Mouse (Mus musculus) embryonic fibroblast, embryonic 13.5 days (primary cell): ENCODE data around the gene Myo15b. TPM values are rescaled to one million over a fixed set of nuclear protein-coding genes. Genes with fewer than 3 reads are reported as not detected.
A peak's percentile ranks its signal among the peaks of the same experiment; 100 is the strongest.

Source experiments
- H3K27ac ChIP-seq: 2 replicates; pipeline ENCODE4 v1.5.1; 2012; ENCODE audit warnings: low read length, control low read depth, inconsistent platforms; ENCODE audit not compliant: insufficient read depth
- H3K4me1 ChIP-seq: 2 replicates; pipeline ENCODE4 v1.6.1; 2011; ENCODE audit warnings: low read length; ENCODE audit not compliant: control insufficient read depth, insufficient read depth
- H3K4me3 ChIP-seq: 2 replicates; pipeline ENCODE4 v1.5.1; 2011; ENCODE audit warnings: mild to moderate bottlenecking, control low read depth, low read length; ENCODE audit not compliant: insufficient read depth
- CTCF ChIP-seq: IDR thresholded peaks from 2 replicates; pipeline ENCODE4 v1.5.1; 2011; ENCODE audit warnings: mild to moderate bottlenecking, control low read depth, low read length, moderate library complexity, borderline replicate concordance; ENCODE audit not compliant: insufficient read depth
- POLR2A ChIP-seq: IDR thresholded peaks from 2 replicates; pipeline ENCODE4 v1.6.1; 2011; ENCODE audit warnings: low read depth, mild to moderate bottlenecking, control low read depth, low read length, moderate library complexity
- polyA plus RNA-seq: library from polyadenylated mRNA; stranded (reverse); fragments of >200 nt; gene quantifications from 2 replicates; pipeline ENCODE4 v1.2.4, GENCODE M21; 2011; ENCODE audit warnings: low read depth; ENCODE audit not compliant: missing spikeins, insufficient read length

Myo15b gene
- polyA plus RNA-seq, 1 experiment, result not detected

- Histone ChIP-seq H3K4me3 (peak within 1 kb of the TSS; percentile 99), H3K27ac (peak within 1 kb of the TSS; percentile 36; the same call in 1 of the 2 replicates)
Measured at GRCm38 (mm10) chr11:115933108-115933746, 75.0 kb downstream of the Myo15b start, which contains the start of the genes Sap30bp and Recql5. Gene Sap30bp, plus strand, starts transcription at chr11:115933282. Gene Recql5, minus strand, starts transcription at chr11:115933477.

GRCm38 (mm10) chr11:115933747-115934110 lies 75.5 kb downstream of the Myo15b start:
- H3K27ac ChIP-seq, result peak overlapping the region; percentile 23; the same call in 1 of the 2 replicates
- H3K4me3 ChIP-seq, result peak overlapping the region; percentile 92
- TF ChIP-seq POLR2A, result no peak
- no peak for TF ChIP-seq CTCF
- no peaks in the 10 kb centered on the region for H3K4me1 ChIP-seq

More at GRCm38 (mm10) chr11:115933108-115933746, 75.0 kb downstream of the Myo15b start, which contains the start of the genes Sap30bp and Recql5:
- TF ChIP-seq POLR2A, result peak; percentile 67; the same call in 1 of the 2 replicates
- no peak for TF ChIP-seq CTCF
- no peaks in the 10 kb centered on the region for H3K4me1 ChIP-seq

GRCm38 (mm10) chr11:115939690-115940329 lies 81.6 kb downstream of the Myo15b start:
- no peak overlapping the region for H3K27ac ChIP-seq
- no peak overlapping the region for H3K4me3 ChIP-seq
- no peak for TF ChIP-seq POLR2A
- no peak for TF ChIP-seq CTCF
- no peaks in the 10 kb centered on the region for H3K4me1 ChIP-seq

- TF ChIP-seq POLR2A (no peak), CTCF (no peak)
- H3K4me1 ChIP-seq, result no peaks in the 10 kb centered on the region
Measured at GRCm38 (mm10) chr11:115941980-115942379, 83.8 kb downstream of the Myo15b start.

More at GRCm38 (mm10) chr11:115941980-115942379, 83.8 kb downstream of the Myo15b start:
- H3K4me3 ChIP-seq, result no peak overlapping the region
- no peak overlapping the region for H3K27ac ChIP-seq

Other genes starting within 250 kb of the Myo15b start
- gene Mif4gd, start 245.4 kb upstream of the Myo15b start, polyA plus RNA-seq, result 22.3 and 26.6 TPM in 2 replicates
- gene Slc25a19, start 230.1 kb upstream of the Myo15b start, polyA plus RNA-seq, result 13.6 and 14.0 TPM in 2 replicates
- 61.1 and 69.3 TPM in 2 replicates for gene Grb2, start 149.8 kb upstream of the Myo15b start, polyA plus RNA-seq
- gene Tmem94, start 93.0 kb upstream of the Myo15b start, polyA plus RNA-seq, result 15.1 and 17.4 TPM in 2 replicates
- 10.0 and 13.1 TPM in 2 replicates for gene Caskin2, start 44.8 kb upstream of the Myo15b start, polyA plus RNA-seq
- 10.1 and 12.2 TPM in 2 replicates for gene Tsen54, start 43.7 kb upstream of the Myo15b start, polyA plus RNA-seq
- 3.0 and 3.7 TPM in 2 replicates for gene Llgl2, start 34.4 kb upstream of the Myo15b start, polyA plus RNA-seq
- gene Smim5, start 41.6 kb downstream of the Myo15b start, polyA plus RNA-seq, result not detected in 2 replicates
- gene Smim6, start 53.6 kb downstream of the Myo15b start, polyA plus RNA-seq, result not detected in 2 replicates
- 45.2 and 50.0 TPM in 2 replicates for gene Sap30bp, start 74.9 kb downstream of the Myo15b start, polyA plus RNA-seq
- 11.3 and 15.8 TPM in 2 replicates for gene Recql5, start 75.1 kb downstream of the Myo15b start, polyA plus RNA-seq
- gene Itgb4, start 116.3 kb downstream of the Myo15b start, polyA plus RNA-seq, result 1.3 and 2.1 TPM in 2 replicates
- 50.8 and 58.6 TPM in 2 replicates for gene Galk1, start 154.3 kb downstream of the Myo15b start, polyA plus RNA-seq
- gene H3f3b, start 169.6 kb downstream of the Myo15b start, polyA plus RNA-seq, result 339 and 513 TPM in 2 replicates
- gene Unk, start 171.9 kb downstream of the Myo15b start, polyA plus RNA-seq, result 16.9 and 18.8 TPM in 2 replicates
- not detected in 2 replicates for gene Unc13d, start 219.6 kb downstream of the Myo15b start, polyA plus RNA-seq
- 55.1 and 63.8 TPM in 2 replicates for gene Wbp2, start 228.6 kb downstream of the Myo15b start, polyA plus RNA-seq